Mouse (Mus musculus) c-Kit-positive CD71-negative TER-119-negative erythroid progenitor cells, embryonic 14.5 days (primary cell): ENCODE measurements around the gene Kcng4.

Source experiments
- DNase-seq: peaks from one replicate; pipeline ENCODE4 v3.0.0-alpha.2; 2013; ENCODE audit warnings: low read depth

Gene Kcng4

DNA sequence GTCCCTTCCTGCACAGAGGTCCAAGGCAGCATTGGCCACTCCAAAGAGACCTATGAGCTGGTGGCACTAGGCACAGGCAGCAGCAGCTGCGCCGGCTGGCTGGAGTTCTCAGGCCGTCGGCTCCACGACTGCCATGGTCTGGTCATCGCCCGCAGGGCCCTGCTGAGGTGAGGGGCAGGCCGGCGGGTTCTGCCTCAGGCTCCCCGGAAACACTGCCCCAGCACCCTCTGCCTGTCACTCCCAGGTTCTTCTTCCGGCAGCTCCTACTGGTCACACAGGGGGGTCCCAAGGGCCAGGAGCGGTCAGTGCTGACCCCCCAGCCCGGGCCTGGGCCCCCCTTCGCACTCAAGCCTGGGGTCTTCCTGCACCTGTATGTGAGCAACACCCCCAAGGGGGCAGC is 20.4 kb downstream of the Kcng4 start:
- no peak for DNase-seq

- no peak for DNase-seq
These were observed 23.0 kb downstream of the Kcng4 start, which contains the start of gene Adad2 for GRCm38 (mm10) chr8:119612471-119612870. Adad2 (plus strand) TSS chr8:119612747.

- DNase-seq, result no peak
These were observed 29.3 kb downstream of the Kcng4 start for GRCm38 (mm10) chr8:119606224-119606623.

GRCm38 (mm10) chr8:119604996-119605395 is 30.5 kb downstream of the Kcng4 start, which contains the start of gene Taf1c:
Taf1c (minus strand) TSS chr8:119605222.
- peak; percentile 93 for DNase-seq

DNA sequence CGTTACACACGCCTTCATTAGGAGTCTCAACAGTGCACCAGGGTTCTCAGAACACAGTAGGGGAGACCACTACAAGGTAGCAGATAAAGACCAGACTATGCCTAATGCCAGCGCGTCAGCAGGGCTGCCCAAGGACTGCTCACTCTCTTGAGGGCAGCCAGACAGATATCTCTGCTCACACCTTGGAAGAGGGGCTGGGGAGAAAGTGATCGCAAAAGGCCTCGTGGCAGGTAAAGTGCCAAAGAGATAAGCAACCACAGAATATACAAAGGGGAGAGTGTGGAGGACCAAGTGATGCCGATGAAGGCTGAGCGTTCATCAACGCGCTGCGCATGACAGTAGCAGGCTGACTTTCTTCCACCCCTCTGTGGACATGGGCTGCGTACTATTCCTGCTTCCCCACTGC is 31.1 kb downstream of the Kcng4 start:
- peak; percentile 13 for DNase-seq

- DNase-seq, result no peak
These were observed 31.7 kb downstream of the Kcng4 start for GRCm38 (mm10) chr8:119603771-119604170.

DNA sequence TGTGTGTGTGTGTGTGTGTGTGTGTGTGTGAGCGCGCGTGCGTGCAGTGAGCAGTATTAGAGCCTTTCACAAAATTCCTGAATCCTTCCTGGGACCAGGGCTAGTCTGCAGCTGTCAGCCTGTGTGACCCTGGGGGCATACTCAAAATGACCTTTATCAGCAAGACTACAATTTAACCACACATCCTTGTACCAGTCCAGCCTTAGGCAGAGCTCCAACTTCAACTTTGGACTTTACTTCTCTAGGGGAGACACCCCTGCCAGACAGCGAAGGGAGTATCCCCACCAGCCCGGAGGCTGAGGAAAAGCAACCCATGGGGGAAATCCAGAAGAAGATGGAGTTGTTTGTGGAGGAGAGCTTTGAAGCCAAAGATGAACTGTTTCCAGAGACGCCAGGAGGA is 44.0 kb downstream of the Kcng4 start:
- DNase-seq, result no peak

DNA sequence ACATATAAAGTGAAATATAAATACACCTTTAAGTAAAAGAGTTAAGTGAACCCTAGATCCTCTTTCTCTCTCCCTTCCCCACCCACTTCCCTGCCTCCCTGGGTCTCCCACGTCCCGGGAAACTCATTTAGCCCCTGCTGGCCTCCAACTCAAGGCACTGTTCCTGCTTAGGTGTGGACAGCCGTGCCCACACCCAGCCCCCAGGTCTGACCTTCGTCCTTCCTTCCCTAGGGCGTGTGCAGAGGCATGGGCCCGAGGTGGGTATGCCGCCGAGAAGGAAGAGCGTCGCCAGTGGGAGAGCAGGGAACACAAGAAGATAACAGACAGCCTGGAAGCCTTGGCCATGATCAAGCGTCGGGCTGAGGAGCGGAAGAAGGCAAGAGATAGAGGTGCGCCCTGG is 45.1 kb downstream of the Kcng4 start:
- no peak for DNase-seq

DNA sequence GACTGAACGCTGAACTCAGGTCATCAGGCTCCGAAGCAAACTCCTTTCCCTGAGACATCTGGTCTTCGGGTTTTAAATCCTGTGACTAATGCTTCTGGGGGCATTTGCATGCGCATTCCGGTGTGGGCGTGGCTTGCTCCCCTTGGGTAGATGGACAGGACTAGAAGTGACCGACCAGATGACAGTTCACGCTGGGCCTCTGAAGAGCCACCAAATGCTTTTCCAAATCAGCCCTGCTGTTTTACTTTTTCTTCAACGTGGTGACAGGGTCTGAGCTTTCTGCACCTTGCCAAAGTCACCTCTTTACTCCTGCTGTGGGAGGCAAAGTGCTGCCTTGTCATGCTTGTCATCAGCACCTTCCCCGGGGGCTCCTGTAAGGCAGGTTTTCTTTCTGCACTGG is 46.6 kb downstream of the Kcng4 start:
- DNase-seq, result no peak

DNA sequence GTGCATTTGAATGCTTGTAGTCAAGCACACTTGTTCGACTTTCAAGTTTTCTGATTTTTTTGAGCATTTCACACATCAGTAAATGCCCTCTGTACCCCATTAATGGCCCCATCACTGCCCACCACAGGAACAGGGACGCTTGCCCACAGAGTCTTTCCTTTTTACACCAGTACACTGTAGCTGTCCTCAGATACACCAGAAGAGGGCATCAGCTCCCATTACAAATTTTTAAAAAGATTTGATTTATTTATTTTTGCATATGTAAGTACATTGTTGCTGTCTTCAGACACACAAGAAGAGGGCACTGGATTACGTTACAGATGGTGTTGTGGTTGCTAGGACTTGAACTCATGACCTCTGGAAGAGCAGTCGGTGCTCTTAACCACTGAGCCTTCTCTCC is 47.2 kb downstream of the Kcng4 start:
- DNase-seq, result no peak

- DNase-seq, result no peak
These were observed 49.6 kb downstream of the Kcng4 start for GRCm38 (mm10) chr8:119585901-119586300.

DNA sequence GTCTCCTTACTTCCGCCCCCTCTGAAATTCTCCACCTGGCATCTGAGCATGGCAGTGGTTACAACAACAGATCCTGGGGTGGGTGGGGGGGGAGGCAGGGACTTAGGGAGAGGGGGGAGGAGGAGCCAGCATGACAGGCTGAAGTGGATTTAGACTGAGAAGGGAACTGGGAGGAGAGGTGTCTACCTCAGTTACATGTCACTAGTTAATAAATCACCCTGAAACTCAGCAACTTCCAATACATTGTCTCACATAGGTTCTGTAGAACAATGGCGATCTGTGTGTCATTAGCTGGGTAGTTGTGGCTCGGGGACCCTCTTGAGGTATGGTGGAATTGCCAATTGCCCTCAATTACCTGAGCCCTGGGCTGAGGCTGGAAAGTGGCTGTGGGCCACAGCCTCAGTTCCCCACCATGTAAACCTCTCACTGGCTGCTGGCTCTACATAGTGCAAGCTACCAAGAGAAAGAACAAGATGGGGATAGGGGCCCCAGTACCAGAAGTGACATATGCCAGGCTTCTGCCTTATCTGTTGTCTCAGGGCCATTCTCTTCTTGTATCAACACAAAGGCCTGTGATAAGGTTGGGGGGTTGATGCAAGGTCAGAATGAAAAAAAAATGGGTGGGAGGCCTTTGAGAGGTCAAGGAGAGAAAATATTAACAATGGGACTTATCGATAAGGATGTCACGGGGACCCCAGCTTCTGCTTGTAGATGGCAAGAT is 54.9 kb downstream of the Kcng4 start:
- no peak for DNase-seq

DNA sequence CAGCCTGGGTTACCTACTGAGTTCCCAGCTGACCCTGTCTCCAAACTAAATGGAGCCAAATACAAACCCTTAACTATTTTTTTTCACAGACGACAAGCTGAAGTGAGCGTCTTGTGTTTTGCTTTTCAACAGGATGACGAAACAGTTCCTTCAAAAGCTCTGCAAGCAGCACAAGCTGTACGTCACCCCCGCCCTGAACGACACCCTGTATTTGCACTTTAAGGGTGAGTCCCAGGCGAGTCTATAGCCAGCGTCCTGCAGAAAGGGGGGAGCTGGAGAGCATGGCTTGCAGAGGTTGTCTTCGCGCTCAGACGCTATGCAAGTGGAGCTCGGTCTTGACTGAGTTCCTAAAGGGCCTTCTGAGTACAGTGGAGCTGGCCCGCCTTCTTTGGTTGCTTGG is 56.4 kb downstream of the Kcng4 start:
- DNase-seq, result no peak

DNA sequence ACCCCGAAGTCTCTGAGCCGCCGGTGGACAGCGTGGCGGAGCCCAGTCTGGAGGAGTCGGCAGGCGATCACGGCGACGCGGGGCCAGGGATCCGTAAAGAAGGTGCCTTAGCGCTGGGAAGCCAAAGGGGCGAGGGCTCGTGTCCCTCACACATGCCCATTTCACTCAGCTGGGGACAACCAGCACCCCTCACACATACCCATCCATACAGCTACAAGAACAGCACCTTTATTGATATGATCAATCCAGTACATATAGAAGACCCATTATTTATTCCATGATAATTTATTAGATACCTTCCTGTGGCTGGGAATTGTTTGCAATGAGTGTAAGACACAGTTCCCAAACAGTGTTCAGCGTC is 60.1 kb downstream of the Kcng4 start:
- no peak for DNase-seq

- peak; percentile 77 for DNase-seq
These were observed 60.8 kb downstream of the Kcng4 start, which contains the start of the genes Hsdl1 and Dnaaf1 for GRCm38 (mm10) chr8:119574437-119575365. Hsdl1 (minus strand) TSS chr8:119575183. Dnaaf1 (plus strand) TSS chr8:119575235.
